26 mouse cellular contexts compared by ENCODE assay signal in genomic region chr16:89513431-89513830, GRCm38 (mm10). TPM values are rescaled to one million over a fixed set of nuclear protein-coding genes. Genes with fewer than 3 reads are reported as not detected.
DNase-seq lines count a peak whose midpoint lies in the region; ATAC-seq and TF ChIP-seq lines count a peak whose summit lies in the region.
"Had no signal": no experiment of that assay in that cellular context is flagged by ENCODE, and none has a peak within 500 bp of the region (broad histone marks: within the 10 kb centered on the region; RNA-seq: fewer than 3 reads in every experiment).

No protein-coding gene starts in this region.

- no peak for TF ChIP-seq CTCF in brain, embryonic 14.5 days (IDR thresholded peaks at IDR 0.05; ENCODE audit: borderline replicate concordance, extremely low read depth, insufficient read depth, insufficient read length)

- H3K27me3 ChIP-seq in forebrain, embryonic 12.5 days = no peaks in the 10 kb centered on the region
- H3K27me3 ChIP-seq in forebrain, embryonic 11.5 days (ENCODE audit: control insufficient read depth, insufficient read depth, low read length) = no peaks in the 10 kb centered on the region
- no peaks in the 10 kb centered on the region for H3K27me3 ChIP-seq in forebrain, embryonic 16.5 days (replicated peaks; ENCODE audit: control insufficient read depth, insufficient read depth, low read length)
- H3K27me3 ChIP-seq: hindbrain, embryonic 15.5 days; kidney, embryonic 15.5 days; limb, embryonic 13.5 days; liver, embryonic 13.5 days had no signal

- no peak for DNase-seq in forebrain, embryonic 11.5 days (ENCODE audit: low spot score)
- peak; percentile 58 for DNase-seq in left cerebral cortex, postnatal 4 days
- no peak for DNase-seq in left cerebral cortex, adult 8-10 months (ENCODE audit: low spot score in 2 of 2)
- DNase-seq in brain, embryonic 14.5 days (ENCODE audit: low read depth) = peak; percentile 77
- no peak for DNase-seq in ovary, postnatal 14 days (ENCODE audit: low spot score)
- DNase-seq: adrenal gland, postnatal 14 days; cerebellum, adult 18-20 months; embryo, embryonic 11 days; liver, embryonic 13.5 days; lung, embryonic 14.5 days; lung, postnatal 36 days; thymus, postnatal 14 days had no signal

- intact Hi-C loops in left cerebral cortex, postnatal 4 days (cut with DNase I) = no loop called here

- ATAC-seq in forebrain, embryonic 12.5 days (ENCODE audit: low FRiP score) = peak; percentile 15; the same call in 1 of the 2 replicates
- no peak for ATAC-seq in forebrain, embryonic 11.5 days (replicated peaks; ENCODE audit: low FRiP score)
- ATAC-seq in forebrain, embryonic 16.5 days = peak; percentile 52
- ATAC-seq: intestine, postnatal 0 days had no signal

- H3K9ac ChIP-seq in forebrain, embryonic 12.5 days = no peak overlapping the region
- no peak overlapping the region for H3K9ac ChIP-seq in forebrain, embryonic 11.5 days (ENCODE audit: low read length)
- 0 out of 2 replicates have a peak overlapping the region, but pooled peaks have one; percentile 32 for H3K9ac ChIP-seq in forebrain, embryonic 16.5 days (replicated peaks; ENCODE audit: low read depth, low read length)
- H3K9ac ChIP-seq: hindbrain, embryonic 15.5 days; kidney, embryonic 15.5 days; limb, embryonic 13.5 days; liver, embryonic 13.5 days; lung, embryonic 14.5 days had no signal

- H3K4me1 ChIP-seq in forebrain, embryonic 12.5 days = peaks cover 3% of the 10 kb centered on the region; the same call in 1 of the 2 replicates
- no peaks in the 10 kb centered on the region for H3K4me1 ChIP-seq in forebrain, embryonic 11.5 days (replicated peaks; ENCODE audit: control insufficient read depth, insufficient read depth, low read length)
- H3K4me1 ChIP-seq in forebrain, embryonic 16.5 days (replicated peaks; ENCODE audit: control insufficient read depth, insufficient read depth, low read length) = peaks cover 10% of the 10 kb centered on the region
- H3K4me1 ChIP-seq: hindbrain, embryonic 15.5 days; kidney, embryonic 15.5 days; limb, embryonic 13.5 days; liver, embryonic 13.5 days had no signal

- no peaks in the 10 kb centered on the region for H3K9me3 ChIP-seq in forebrain, embryonic 12.5 days
- no peaks in the 10 kb centered on the region for H3K9me3 ChIP-seq in forebrain, embryonic 11.5 days (ENCODE audit: control insufficient read depth, low read length)
- H3K9me3 ChIP-seq in forebrain, embryonic 16.5 days (ENCODE audit: control insufficient read depth, low read length) = no peaks in the 10 kb centered on the region
- H3K9me3 ChIP-seq: hindbrain, embryonic 15.5 days; kidney, embryonic 15.5 days; limb, embryonic 13.5 days had no signal

- no peak overlapping the region for H3K4me3 ChIP-seq in forebrain, embryonic 12.5 days (replicated peaks)
- no peak overlapping the region for H3K4me3 ChIP-seq in forebrain, embryonic 11.5 days (ENCODE audit: low read depth, low read length)
- no peak overlapping the region for H3K4me3 ChIP-seq in forebrain, embryonic 16.5 days (replicated peaks; ENCODE audit: low read length)
- H3K4me3 ChIP-seq: hindbrain, embryonic 15.5 days; kidney, embryonic 15.5 days; limb, embryonic 13.5 days; liver, embryonic 13.5 days had no signal

- no peaks in the 10 kb centered on the region for H3K36me3 ChIP-seq in forebrain, embryonic 12.5 days (replicated peaks)
- no peaks in the 10 kb centered on the region for H3K36me3 ChIP-seq in forebrain, embryonic 11.5 days (ENCODE audit: control insufficient read depth, insufficient read depth, low read length)
- no peaks in the 10 kb centered on the region for H3K36me3 ChIP-seq in forebrain, embryonic 16.5 days (ENCODE audit: control insufficient read depth, insufficient read depth)
- H3K36me3 ChIP-seq: hindbrain, embryonic 15.5 days; kidney, embryonic 15.5 days; limb, embryonic 13.5 days; liver, embryonic 13.5 days had no signal

- no peak overlapping the region for H3K27ac ChIP-seq in forebrain, embryonic 12.5 days
- no peak overlapping the region for H3K27ac ChIP-seq in forebrain, embryonic 11.5 days (ENCODE audit: low read depth, low read length)
- H3K27ac ChIP-seq in forebrain, embryonic 16.5 days (ENCODE audit: low read length) = no peak overlapping the region
- H3K27ac ChIP-seq: hindbrain, embryonic 15.5 days; kidney, embryonic 15.5 days; limb, embryonic 13.5 days; liver, embryonic 13.5 days had no signal

- 64% methylated on average over 7 of the region's 7 CpGs for WGBS in forebrain, embryonic 12.5 days
- 84% methylated on average over 7 of the region's 7 CpGs for WGBS in forebrain, embryonic 11.5 days
- 26% methylated on average over 7 of the region's 7 CpGs for WGBS in forebrain, embryonic 16.5 days

- no peak overlapping the region for H3K4me2 ChIP-seq in forebrain, embryonic 12.5 days
- no peak overlapping the region for H3K4me2 ChIP-seq in forebrain, embryonic 11.5 days (ENCODE audit: low read depth, low read length, severe bottlenecking)
- peak overlapping the region; percentile 45 for H3K4me2 ChIP-seq in forebrain, embryonic 16.5 days (ENCODE audit: low read length)
- H3K4me2 ChIP-seq: hindbrain, embryonic 15.5 days; kidney, embryonic 15.5 days; limb, embryonic 13.5 days; liver, embryonic 13.5 days; lung, embryonic 14.5 days had no signal

- no peak for TF ChIP-seq POLR2A in brain, embryonic 14.5 days (IDR thresholded peaks at IDR 0.05; ENCODE audit: borderline replicate concordance, extremely low read depth, insufficient read depth, insufficient read length, poor library complexity, severe bottlenecking)

RNA-seq across cellular contexts. Expression of gene Krtap7-1, which starts 5.3 kb away (rescaled TPM):
- polyA plus RNA-seq in forebrain, embryonic 12.5 days (2016; fragmentation: Nextera tagmentation; extraction: Ambion mirVana) = not detected in 2 replicates
- not detected in 2 replicates for polyA plus RNA-seq in forebrain, embryonic 11.5 days (2014; fragmentation: Nextera tagmentation; extraction: Ambion mirVana)
- total RNA-seq in left cerebral cortex, postnatal 4 days (2021) = not detected
- not detected for total RNA-seq in left cerebral cortex, adult 8-10 months (2022)
- polyA plus RNA-seq in brain, embryonic 14.5 days (2012; rRNA removed) = 0.21 and 0.71 TPM in 2 replicates
- polyA plus RNA-seq in forebrain, embryonic 16.5 days (2015; fragmentation: Nextera tagmentation; extraction: Ambion mirVana) = not detected in 2 replicates
- total RNA-seq: adrenal gland, postnatal 14 days; gastrocnemius, adult 18-20 months; gastrocnemius, postnatal 4 days; layer of hippocampus, postnatal 14 days; megakaryocyte-erythroid progenitor cell, adult 5-6 weeks had no signal
- polyA plus RNA-seq: heart, embryonic 16.5 days; hindbrain, embryonic 15.5 days; intestine, postnatal 0 days; kidney, embryonic 15.5 days; large intestine, adult 2 months; limb, embryonic 13.5 days; liver, embryonic 13.5 days; lung, embryonic 14.5 days; testis, adult 2 months had no signal

RNA-seq across cellular contexts. Expression of gene Krtap8-1, which starts 25.7 kb away (rescaled TPM):
- polyA plus RNA-seq in forebrain, embryonic 12.5 days (2016; fragmentation: Nextera tagmentation; extraction: Ambion mirVana) = not detected in 2 replicates
- polyA plus RNA-seq in forebrain, embryonic 11.5 days (2014; fragmentation: Nextera tagmentation; extraction: Ambion mirVana) = not detected in 2 replicates
- not detected for total RNA-seq in left cerebral cortex, postnatal 4 days (2021)
- total RNA-seq in left cerebral cortex, adult 8-10 months (2022) = not detected
- not detected in 2 replicates for polyA plus RNA-seq in brain, embryonic 14.5 days (2012; rRNA removed)
- not detected in 2 replicates for polyA plus RNA-seq in forebrain, embryonic 16.5 days (2015; fragmentation: Nextera tagmentation; extraction: Ambion mirVana)
- total RNA-seq: adrenal gland, postnatal 14 days; gastrocnemius, adult 18-20 months; gastrocnemius, postnatal 4 days; layer of hippocampus, postnatal 14 days; left cerebral cortex, postnatal 10 days; megakaryocyte-erythroid progenitor cell, adult 5-6 weeks had no signal
- polyA plus RNA-seq: heart, embryonic 16.5 days; hindbrain, embryonic 15.5 days; intestine, postnatal 0 days; kidney, embryonic 15.5 days; large intestine, adult 2 months; limb, embryonic 13.5 days; liver, embryonic 13.5 days; lung, embryonic 14.5 days; testis, adult 2 months had no signal

RNA-seq across cellular contexts. Expression of gene Krtap11-1, which starts 57.6 kb away (rescaled TPM):
- polyA plus RNA-seq in forebrain, embryonic 12.5 days (2016; fragmentation: Nextera tagmentation; extraction: Ambion mirVana) = not detected in 2 replicates
- not detected in 2 replicates for polyA plus RNA-seq in forebrain, embryonic 11.5 days (2014; fragmentation: Nextera tagmentation; extraction: Ambion mirVana)
- total RNA-seq in left cerebral cortex, postnatal 4 days (2021) = not detected
- not detected for total RNA-seq in left cerebral cortex, adult 8-10 months (2022)
- polyA plus RNA-seq in brain, embryonic 14.5 days (2012; rRNA removed) = not detected in 2 replicates
- polyA plus RNA-seq in forebrain, embryonic 16.5 days (2015; fragmentation: Nextera tagmentation; extraction: Ambion mirVana) = not detected in 2 replicates
- total RNA-seq: adrenal gland, postnatal 14 days; gastrocnemius, adult 18-20 months; gastrocnemius, postnatal 4 days; layer of hippocampus, postnatal 14 days; left cerebral cortex, postnatal 10 days; megakaryocyte-erythroid progenitor cell, adult 5-6 weeks had no signal
- polyA plus RNA-seq: heart, embryonic 16.5 days; hindbrain, embryonic 15.5 days; intestine, postnatal 0 days; kidney, embryonic 15.5 days; large intestine, adult 2 months; limb, embryonic 13.5 days; liver, embryonic 13.5 days; lung, embryonic 14.5 days; testis, adult 2 months had no signal

Comparison
In these comparisons a context has a peak if more than half of its experiments do, and no peak if none do; other contexts are left out.
1. DNase-seq: peak in left cerebral cortex, postnatal 4 days (single experiment) and brain, embryonic 14.5 days (single experiment); none in forebrain, embryonic 11.5 days (single experiment), left cerebral cortex, adult 8-10 months (0 of 2) and ovary, postnatal 14 days (single experiment).